Comparison of ENCODE assay signal across 26 mouse cellular contexts in genomic region chr6:94036554-94036953, GRCm38 (mm10).
"Had no signal": no experiment of that assay in that cellular context is flagged by ENCODE, and none has a peak within 500 bp of the region (broad histone marks: within the 10 kb centered on the region; RNA-seq: fewer than 3 reads in every experiment).

No protein-coding gene starts in this region.

- H3K27ac ChIP-seq: gastrocnemius, adult 2 months; heart, embryonic 10.5 days; heart, embryonic 13.5 days; heart, embryonic 15.5 days; hindbrain, embryonic 13.5 days; hindbrain, embryonic 15.5 days; hindbrain, postnatal 0 days; layer of hippocampus, adult 2 months; left cerebral cortex, adult 2 months; limb, embryonic 10.5 days; limb, embryonic 12.5 days; liver, embryonic 13.5 days; liver, embryonic 15.5 days had no signal

- H3K4me2 ChIP-seq: heart, embryonic 13.5 days; heart, embryonic 15.5 days; hindbrain, embryonic 13.5 days; hindbrain, embryonic 15.5 days; limb, embryonic 12.5 days; liver, embryonic 11.5 days; liver, embryonic 13.5 days; liver, embryonic 15.5 days had no signal

- H3K27me3 ChIP-seq: heart, embryonic 13.5 days; heart, embryonic 15.5 days; hindbrain, embryonic 13.5 days; hindbrain, embryonic 15.5 days; limb, embryonic 12.5 days; liver, embryonic 13.5 days; liver, embryonic 15.5 days had no signal

- H3K4me3 ChIP-seq: gastrocnemius, adult 2 months; heart, embryonic 10.5 days; heart, embryonic 13.5 days; heart, embryonic 15.5 days; hindbrain, embryonic 13.5 days; hindbrain, embryonic 15.5 days; layer of hippocampus, adult 2 months; left cerebral cortex, adult 2 months; limb, embryonic 10.5 days; limb, embryonic 12.5 days; liver, embryonic 13.5 days; liver, embryonic 15.5 days had no signal

- DNase-seq: gastrocnemius, adult 2 months; gastrocnemius, postnatal 10 days; gastrocnemius, postnatal 25 days; heart, adult 18-20 months; heart, postnatal 14 days; heart, postnatal 36 days; kidney, adult 18-20 months; kidney, adult 8-10 months; kidney, postnatal 10 days; kidney, postnatal 25 days; kidney, postnatal 4 days; liver; liver, embryonic 13.5 days had no signal

- H3K4me1 ChIP-seq: heart, embryonic 15.5 days; hindbrain, embryonic 15.5 days; liver, embryonic 13.5 days; liver, embryonic 15.5 days had no signal

- ATAC-seq: hindbrain, postnatal 0 days; intestine, postnatal 0 days had no signal

- H3K36me3 ChIP-seq: heart, embryonic 10.5 days; heart, embryonic 13.5 days; heart, embryonic 15.5 days; hindbrain, embryonic 13.5 days; hindbrain, embryonic 15.5 days; limb, embryonic 10.5 days; limb, embryonic 12.5 days; liver, embryonic 13.5 days; liver, embryonic 15.5 days had no signal

- H3K9me3 ChIP-seq: heart, embryonic 10.5 days; heart, embryonic 13.5 days; heart, embryonic 15.5 days; hindbrain, embryonic 13.5 days; hindbrain, embryonic 15.5 days; limb, embryonic 10.5 days; liver, embryonic 13.5 days; liver, embryonic 15.5 days had no signal

- H3K9ac ChIP-seq: heart, embryonic 13.5 days; heart, embryonic 15.5 days; hindbrain, embryonic 13.5 days; hindbrain, embryonic 15.5 days; limb, embryonic 12.5 days; liver, embryonic 13.5 days; liver, embryonic 15.5 days had no signal
